Mouse (Mus musculus) myocyte (in vitro differentiated cells): ENCODE results near the gene Kifc3. TPM values are rescaled to one million over a fixed set of nuclear protein-coding genes. Genes with fewer than 3 reads are reported as not detected.
"Not testable (repeated sequence)": the region's sequence is repeated elsewhere in the genome, so short reads cannot be mapped to it uniquely, and the experiment has no call there.

Source experiments
- H3K27me3 ChIP-seq: one replicate; pipeline ENCODE4 v1.6.1; 2011; ENCODE audit not compliant: control insufficient read depth, insufficient read depth, insufficient read length
- H3K36me3 ChIP-seq: one replicate; pipeline ENCODE4 v1.6.1; 2011; ENCODE audit not compliant: control insufficient read depth, insufficient read depth
- H3K4me2 ChIP-seq: one replicate; pipeline ENCODE4 v1.6.1; 2011; ENCODE audit warnings: low read depth, control low read depth
- H3K4me3 ChIP-seq: one replicate; pipeline ENCODE4 v1.5.1; 2011; ENCODE audit warnings: mild to moderate bottlenecking, control low read depth, moderate library complexity
- H3K79me2 ChIP-seq: one replicate; pipeline ENCODE4 v1.6.1; 2011; ENCODE audit not compliant: control insufficient read depth, insufficient read depth
- H3ac ChIP-seq: one replicate; pipeline ENCODE4 v1.6.1; 2011; ENCODE audit not compliant: control insufficient read depth, insufficient read length
- CEBPB ChIP-seq: IDR thresholded peaks from 2 replicates; pipeline ENCODE4 v1.6.1; 2011; ENCODE audit warnings: mild to moderate bottlenecking, moderate library complexity; ENCODE audit not compliant: poor library complexity, insufficient read depth, severe bottlenecking
- E2F4 ChIP-seq: IDR thresholded peaks from one replicate; pipeline ENCODE4 v1.6.1; 2011; ENCODE audit warnings: mild to moderate bottlenecking, control low read depth, moderate library complexity; ENCODE audit not compliant: insufficient read depth
- MAX ChIP-seq: IDR thresholded peaks from one replicate; pipeline ENCODE4 v1.6.1; 2011; ENCODE audit warnings: low read depth, mild to moderate bottlenecking, control low read depth
- MYOD1 ChIP-seq, 3 experiments: IDR thresholded peaks; one replicate each; pipeline ENCODE4 v1.6.1; 2011; ENCODE audit warnings: control low read depth in 2 of 3, low read depth in 2 of 3, mild to moderate bottlenecking in 2 of 3, moderate library complexity in 1 of 3; ENCODE audit not compliant: insufficient read length in 2 of 3, control insufficient read depth in 1 of 3
- MYOG ChIP-seq, 3 experiments: IDR thresholded peaks; one replicate each; pipeline ENCODE4 v1.6.1; 2011; ENCODE audit warnings: control low read depth in 2 of 3, low read depth in 2 of 3, mild to moderate bottlenecking in 2 of 3; ENCODE audit not compliant: insufficient read length in 2 of 3, control insufficient read depth in 1 of 3, insufficient read depth in 1 of 3
- POLR2A ChIP-seq: IDR thresholded peaks from one replicate; pipeline ENCODE4 v1.6.1; 2011; ENCODE audit warnings: low read depth, mild to moderate bottlenecking, control low read depth, moderate library complexity; ENCODE audit not compliant: insufficient read length
- POLR2AphosphoS2 ChIP-seq: IDR thresholded peaks from one replicate; pipeline ENCODE4 v1.6.1; 2011; ENCODE audit warnings: low read depth, control low read depth; ENCODE audit not compliant: insufficient read length
- REST ChIP-seq: IDR thresholded peaks from one replicate; pipeline ENCODE4 v1.6.1; 2011; ENCODE audit warnings: mild to moderate bottlenecking, control low read depth, moderate library complexity; ENCODE audit not compliant: insufficient read depth, insufficient read length
- SRF ChIP-seq: IDR thresholded peaks from one replicate; pipeline ENCODE4 v1.6.1; 2011; ENCODE audit warnings: low read depth; ENCODE audit not compliant: control insufficient read depth, insufficient read length
- TCF12 ChIP-seq: IDR thresholded peaks from one replicate; pipeline ENCODE4 v1.6.1; 2011; ENCODE audit warnings: mild to moderate bottlenecking, control low read depth; ENCODE audit not compliant: poor library complexity, insufficient read depth, severe bottlenecking
- TCF3 ChIP-seq: IDR thresholded peaks from one replicate; pipeline ENCODE4 v1.6.1; 2011; ENCODE audit warnings: low read depth, control low read depth; ENCODE audit not compliant: insufficient read length
- USF1 ChIP-seq: IDR thresholded peaks from one replicate; pipeline ENCODE4 v1.6.1; 2011; ENCODE audit warnings: low read depth, mild to moderate bottlenecking, control low read depth, moderate library complexity
- polyA plus RNA-seq: library from polyadenylated mRNA; unstranded; fragments of >200 nt; fragmentation: generic; extraction: Trizol; gene quantifications from one replicate; pipeline ENCODE4 v1.2.1, GENCODE M21; 2012; ENCODE audit warnings: missing spikeins

The Kifc3 gene
- polyA plus RNA-seq, 1 experiment: 22.6 TPM

DNA sequence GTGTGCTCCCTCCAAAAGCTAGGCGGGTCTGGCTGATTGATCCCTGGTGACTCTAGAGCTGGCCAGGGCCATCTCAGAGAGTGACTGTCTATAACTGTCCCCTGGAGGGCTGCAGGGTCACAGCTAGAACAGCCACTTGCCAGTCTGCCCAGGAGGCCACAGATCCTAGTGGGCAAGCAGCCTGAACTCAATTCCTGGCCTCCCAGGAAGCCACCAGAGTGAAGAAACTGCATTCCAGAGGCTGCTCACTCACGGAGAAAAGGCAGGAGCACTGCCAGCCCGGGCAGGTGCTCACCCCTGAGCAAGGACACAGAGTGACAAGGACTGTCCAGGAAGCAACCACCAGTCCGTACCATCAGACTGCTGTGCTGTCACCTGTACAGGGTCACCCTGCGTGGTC is 34.9 kb downstream of the Kifc3 start:
- H3ac ChIP-seq: no peak overlapping the region
- H3K36me3 ChIP-seq: no peaks in the 10 kb centered on the region
- no peak overlapping the region for H3K4me3 ChIP-seq
- H3K79me2 ChIP-seq: no peaks in the 10 kb centered on the region
- H3K4me2 ChIP-seq: no peak overlapping the region
- TF ChIP-seq USF1 (no peak), TCF3 (no peak), REST (no peak), CEBPB (no peak), MAX (no peak), TCF12 (no peak), POLR2AphosphoS2 (no peak), SRF (no peak), MYOD1 (IDR thresholded peaks at IDR 0.05; ENCODE audit: control insufficient read depth in 1 of 3, insufficient read length in 2 of 3, low read depth in 2 of 3) (no peak), MYOG (IDR thresholded peaks at IDR 0.05; ENCODE audit: control insufficient read depth in 1 of 3, insufficient read depth in 1 of 3, insufficient read length in 2 of 3, low read depth in 2 of 3) (no peak), POLR2A (no peak), E2F4 (no peak)
- no peaks in the 10 kb centered on the region for H3K27me3 ChIP-seq

DNA sequence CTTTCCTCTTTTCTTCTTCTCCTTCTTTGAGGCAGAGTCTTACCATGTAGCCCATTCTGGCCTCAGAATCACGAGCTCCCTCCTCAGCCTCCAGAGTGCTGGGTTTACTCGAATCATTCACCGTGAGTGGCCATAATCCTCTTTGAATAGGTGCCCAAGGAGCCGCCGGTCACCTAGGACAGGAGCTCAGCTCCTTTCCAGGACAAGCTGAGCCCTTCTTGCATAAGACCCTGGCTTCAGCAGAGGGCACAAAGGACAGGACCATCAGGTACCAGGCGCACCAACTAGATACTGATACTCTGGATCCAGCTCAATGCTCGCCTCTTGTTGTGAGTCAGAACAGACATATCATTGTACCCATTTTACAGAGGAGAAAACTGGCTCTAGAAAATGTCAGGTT is 36.2 kb downstream of the Kifc3 start:
- Histone ChIP-seq H3ac (no peak overlapping the region), H3K4me2 (no peak overlapping the region), H3K36me3 (no peaks in the 10 kb centered on the region), H3K27me3 (no peaks in the 10 kb centered on the region), H3K4me3 (no peak overlapping the region), H3K79me2 (no peaks in the 10 kb centered on the region)
- TF ChIP-seq MYOD1 (IDR thresholded peaks at IDR 0.05; ENCODE audit: control insufficient read depth in 1 of 3, insufficient read length in 2 of 3, low read depth in 2 of 3) (no peak), TCF3 (no peak), CEBPB (no peak), SRF (no peak), E2F4 (no peak), TCF12 (no peak), POLR2A (no peak), POLR2AphosphoS2 (no peak)

DNA sequence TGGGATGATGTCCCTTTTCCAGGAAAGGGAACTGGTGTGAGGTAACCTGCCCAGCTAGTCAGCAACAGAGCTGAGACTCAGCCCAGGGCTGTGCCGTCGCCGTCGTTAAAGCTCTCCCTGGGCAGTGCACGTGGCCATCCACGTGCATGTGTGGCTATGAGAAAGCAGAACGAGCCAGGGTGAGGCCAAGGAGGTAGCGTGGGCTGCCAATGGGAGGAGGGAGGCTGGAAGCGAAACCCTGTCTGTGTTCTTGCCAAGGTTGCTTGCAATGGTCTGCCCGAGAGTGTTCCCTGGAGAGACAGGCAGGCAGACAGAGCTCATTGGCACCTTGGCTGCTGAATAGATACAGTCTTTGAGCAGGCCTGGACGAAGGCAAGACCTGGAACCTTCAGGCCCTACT is 36.7 kb downstream of the Kifc3 start:
- Histone ChIP-seq H3ac (no peak overlapping the region), H3K79me2 (no peaks in the 10 kb centered on the region), H3K4me3 (no peak overlapping the region), H3K27me3 (no peaks in the 10 kb centered on the region), H3K36me3 (no peaks in the 10 kb centered on the region), H3K4me2 (no peak overlapping the region)
- no peak for TF ChIP-seq MAX
- no peak for TF ChIP-seq POLR2AphosphoS2
- no peak for TF ChIP-seq POLR2A
- TF ChIP-seq TCF12: no peak
- TF ChIP-seq TCF3: no peak
- TF ChIP-seq MYOG (IDR thresholded peaks at IDR 0.05; ENCODE audit: control insufficient read depth in 1 of 3, insufficient read depth in 1 of 3, insufficient read length in 2 of 3, low read depth in 2 of 3): no peak
- TF ChIP-seq CEBPB: no peak
- no peak for TF ChIP-seq MYOD1 (IDR thresholded peaks at IDR 0.05; ENCODE audit: control insufficient read depth in 1 of 3, insufficient read length in 2 of 3, low read depth in 2 of 3)
- no peak for TF ChIP-seq USF1
- no peak for TF ChIP-seq E2F4
- no peak for TF ChIP-seq REST
- TF ChIP-seq SRF: no peak

DNA sequence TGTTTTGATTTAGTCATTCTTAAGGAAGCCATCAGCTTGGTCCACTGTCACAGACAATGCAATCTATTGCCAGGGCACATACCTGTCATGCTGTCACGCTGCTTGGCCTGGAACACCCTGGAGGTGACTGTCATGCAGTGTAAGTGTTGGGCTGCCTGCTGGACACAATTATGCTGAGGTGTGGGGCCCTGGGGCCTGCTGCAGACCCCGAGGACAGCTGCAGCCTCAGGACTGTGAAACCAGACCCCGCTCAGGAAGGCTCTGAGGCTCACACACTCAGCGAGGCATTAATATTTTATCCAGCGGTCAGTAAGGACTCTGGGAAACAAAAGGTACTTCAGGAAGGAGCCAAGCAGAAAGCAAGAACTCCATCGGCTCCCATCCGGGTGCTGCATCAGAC is 38.1 kb downstream of the Kifc3 start:
- H3K4me2 ChIP-seq: no peak overlapping the region
- TF ChIP-seq MYOD1 (IDR thresholded peaks at IDR 0.05; ENCODE audit: control insufficient read depth in 1 of 3, insufficient read length in 2 of 3, low read depth in 2 of 3) (no peak), MYOG (IDR thresholded peaks at IDR 0.05; ENCODE audit: control insufficient read depth in 1 of 3, insufficient read depth in 1 of 3, insufficient read length in 2 of 3, low read depth in 2 of 3) (peak in 2 of 3 experiments; percentile 43 to 61)
- H3K36me3 ChIP-seq: no peaks in the 10 kb centered on the region
- no peaks in the 10 kb centered on the region for H3K27me3 ChIP-seq
- no peak overlapping the region for H3K4me3 ChIP-seq
- no peak overlapping the region for H3ac ChIP-seq
- no peaks in the 10 kb centered on the region for H3K79me2 ChIP-seq

DNA sequence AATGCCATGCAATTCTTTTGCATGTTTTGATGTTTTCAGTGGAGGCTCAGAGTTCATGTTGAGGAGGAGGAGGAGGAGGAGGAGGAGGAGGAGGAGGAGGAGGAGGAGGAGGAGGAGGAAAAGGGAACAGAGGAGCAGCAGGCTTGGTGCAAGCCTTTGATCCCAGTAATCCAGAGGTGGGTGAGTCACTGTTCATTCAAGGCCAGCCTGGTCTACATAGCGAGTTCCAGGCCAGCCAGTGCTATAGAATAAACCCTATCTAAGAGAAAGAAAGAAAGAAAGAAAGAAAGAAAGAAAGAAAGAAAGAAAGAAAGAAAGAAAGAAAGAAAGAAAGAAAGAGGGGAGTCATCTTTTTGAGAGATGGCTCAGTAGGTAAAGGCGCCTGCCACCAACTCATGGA is 38.6 kb downstream of the Kifc3 start:
- H3K27me3 ChIP-seq, H3K36me3 ChIP-seq, H3ac ChIP-seq, H3K4me3 ChIP-seq, H3K4me2 ChIP-seq, H3K79me2 ChIP-seq: not testable (repeated sequence)

DNA sequence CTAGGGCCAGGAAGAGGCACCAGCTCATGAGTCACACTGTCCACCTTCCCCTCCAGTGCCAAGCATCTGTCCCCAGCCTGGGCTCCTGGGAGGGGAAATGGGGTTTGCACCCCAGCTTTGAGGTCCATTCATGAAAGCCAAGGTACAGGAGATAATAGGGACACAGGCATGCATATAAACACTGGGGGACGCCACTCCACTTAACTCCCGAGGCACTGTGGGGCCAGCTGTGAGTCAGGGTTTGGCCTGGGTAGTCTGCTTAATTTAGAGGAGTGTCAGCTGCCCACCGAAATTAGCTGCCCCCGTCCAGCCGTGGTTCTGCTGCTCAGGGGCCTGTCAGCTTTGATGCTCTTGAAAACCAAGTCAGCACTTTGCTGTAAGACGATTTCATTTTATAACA is 39.8 kb downstream of the Kifc3 start:
- TF ChIP-seq MYOG (IDR thresholded peaks at IDR 0.05; ENCODE audit: control insufficient read depth in 1 of 3, insufficient read depth in 1 of 3, insufficient read length in 2 of 3, low read depth in 2 of 3) (peak in 2 of 3 experiments; percentile 31 to 72), MAX (no peak), MYOD1 (IDR thresholded peaks at IDR 0.05; ENCODE audit: control insufficient read depth in 1 of 3, insufficient read length in 2 of 3, low read depth in 2 of 3) (peak in 2 of 3 experiments; percentile 65 to 71)
- H3ac ChIP-seq: no peak overlapping the region
- H3K4me2 ChIP-seq: no peak overlapping the region
- H3K27me3 ChIP-seq: no peaks in the 10 kb centered on the region
- H3K36me3 ChIP-seq: no peaks in the 10 kb centered on the region
- H3K79me2 ChIP-seq: no peaks in the 10 kb centered on the region
- H3K4me3 ChIP-seq: no peak overlapping the region
